Mouse (Mus musculus) c-Kit-positive CD71-positive TER-119-positive erythroid progenitor cells, embryonic 14.5 days (primary cell): ENCODE results near the gene Mapk12.

Experiments
- DNase-seq: peaks from one replicate; pipeline ENCODE4 v3.0.0-alpha.2; 2013; ENCODE audit warnings: low spot score

Mapk12 gene

DNA sequence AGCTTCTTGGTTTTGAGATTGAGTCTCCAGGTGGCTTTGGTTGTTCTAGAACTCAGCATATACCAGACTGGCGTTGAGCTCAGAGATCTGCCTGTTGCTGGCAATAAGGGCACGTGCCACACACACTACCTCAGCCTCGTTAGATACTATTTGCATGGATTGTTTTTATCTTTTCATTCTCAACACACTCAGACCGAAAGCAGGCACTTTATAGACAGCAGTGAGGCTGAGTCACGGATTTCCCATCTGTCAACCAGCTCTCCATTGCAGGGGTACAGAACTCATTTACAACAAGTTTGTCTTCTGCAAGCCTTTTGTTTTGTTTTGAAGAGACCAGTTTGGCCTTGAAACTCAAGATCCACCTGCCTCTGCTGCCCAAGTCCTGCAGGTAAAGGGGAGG is 43.1 kb downstream of the Mapk12 start:
- no peak for DNase-seq

DNA sequence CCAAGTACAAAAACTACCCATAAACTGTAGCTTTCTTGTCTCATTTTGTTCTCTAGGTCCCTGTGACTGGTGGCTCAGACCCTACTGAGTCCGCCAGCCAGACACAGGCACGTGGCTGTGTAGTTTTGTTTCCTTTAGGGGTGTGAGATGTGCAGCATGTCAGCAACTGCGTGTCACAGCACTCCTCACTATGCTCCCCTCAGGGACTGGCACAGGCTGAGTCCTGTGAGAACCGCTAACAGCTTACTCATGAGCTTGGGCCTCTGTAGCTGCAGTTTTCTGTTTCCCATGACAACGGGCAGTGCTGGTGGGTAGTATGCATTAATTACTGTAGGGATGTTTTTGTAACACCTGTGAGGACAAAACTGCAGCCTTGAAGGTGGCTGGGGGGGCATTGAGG is 48.3 kb downstream of the Mapk12 start:
- DNase-seq, result no peak

DNA sequence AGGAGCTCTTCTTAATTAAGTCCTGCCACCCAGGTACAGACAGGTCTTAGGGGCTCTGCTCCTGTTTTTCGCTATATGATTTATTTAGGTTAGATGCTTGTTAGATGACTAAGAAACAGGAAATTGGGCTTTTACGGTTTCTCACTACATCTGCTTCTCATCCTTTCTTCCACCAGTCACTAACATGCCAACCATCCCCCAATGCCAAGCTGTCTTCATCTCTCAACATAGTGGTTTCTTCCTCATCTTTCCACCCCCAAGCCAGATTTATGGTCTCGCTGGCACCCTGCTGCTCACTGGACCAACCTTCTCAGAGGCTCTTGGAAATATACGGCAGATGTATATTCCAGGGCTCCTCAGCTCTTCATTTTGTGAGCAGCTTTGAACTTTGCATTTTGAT is 49.8 kb downstream of the Mapk12 start:
- no peak for DNase-seq

DNA sequence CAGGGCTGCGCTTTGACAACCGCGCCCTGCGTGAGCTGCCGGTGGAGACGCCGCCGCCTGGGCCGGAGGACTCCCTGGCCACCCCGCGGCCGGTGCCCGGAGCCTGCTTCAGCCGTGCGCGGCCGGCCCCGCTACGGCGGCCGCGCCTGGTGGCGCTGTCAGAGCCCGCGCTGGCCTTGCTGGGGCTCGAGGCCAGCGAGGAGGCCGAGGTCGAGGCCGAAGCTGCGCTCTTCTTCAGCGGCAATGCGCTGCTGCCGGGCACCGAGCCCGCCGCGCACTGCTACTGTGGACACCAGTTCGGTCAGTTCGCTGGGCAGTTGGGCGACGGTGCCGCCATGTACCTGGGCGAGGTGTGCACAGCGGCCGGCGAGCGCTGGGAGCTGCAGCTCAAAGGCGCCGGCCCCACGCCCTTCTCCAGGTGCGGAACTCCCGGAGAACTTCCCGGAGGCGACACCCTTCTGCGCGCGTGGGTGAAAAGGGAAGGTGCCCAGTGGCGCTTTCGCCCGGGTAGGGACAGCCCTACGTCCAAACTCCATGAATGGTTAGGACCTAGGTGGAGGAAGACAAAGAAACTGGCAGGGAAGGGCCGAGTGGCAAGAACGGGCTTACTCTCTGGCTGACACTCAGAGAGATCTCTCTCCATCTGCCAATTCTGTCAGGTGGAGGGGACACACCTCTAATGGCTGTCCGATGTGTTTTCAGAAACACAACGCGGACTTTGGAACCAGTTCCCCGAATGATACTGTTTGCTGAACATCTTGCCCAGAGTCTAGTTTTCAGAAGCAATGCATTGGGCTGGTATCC is 51.1 kb downstream of the Mapk12 start:
- DNase-seq, result peak; percentile 24

DNA sequence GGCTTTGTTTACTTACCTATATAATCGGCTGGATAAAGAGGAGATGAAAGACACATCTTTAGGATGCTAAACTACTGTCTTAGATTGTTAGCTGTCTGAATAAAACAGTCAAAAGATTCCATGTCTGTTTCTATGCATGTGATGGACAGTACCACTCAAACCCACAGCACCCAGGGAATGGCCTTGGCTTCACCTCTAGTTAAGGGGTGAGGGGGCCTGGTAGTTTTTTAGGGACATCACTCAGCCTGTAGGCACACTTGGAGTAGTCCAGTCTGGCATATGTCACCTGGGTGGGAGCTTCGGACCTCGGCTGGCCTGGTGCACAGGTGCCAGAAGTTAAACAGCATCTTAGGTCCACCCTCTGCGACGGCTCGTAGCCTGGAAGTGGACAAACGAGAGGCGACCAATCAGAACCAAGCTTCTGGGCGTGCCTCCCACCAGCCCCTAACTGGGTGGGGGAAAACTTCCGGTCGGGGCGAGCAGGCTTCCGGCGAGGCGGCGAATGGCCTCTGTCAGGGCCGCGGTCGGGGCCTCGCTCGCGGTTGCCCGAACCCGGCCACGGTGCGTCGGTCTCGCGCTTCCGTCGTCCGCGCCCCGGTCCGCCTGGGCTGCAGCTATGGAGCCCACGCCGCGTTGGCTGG is 51.8 kb downstream of the Mapk12 start, which contains the start of gene Selenoo:
TSS of gene Selenoo (plus strand) at position 478 of the 641 bp plus-strand sequence.
- peak; percentile 80 for DNase-seq

DNA sequence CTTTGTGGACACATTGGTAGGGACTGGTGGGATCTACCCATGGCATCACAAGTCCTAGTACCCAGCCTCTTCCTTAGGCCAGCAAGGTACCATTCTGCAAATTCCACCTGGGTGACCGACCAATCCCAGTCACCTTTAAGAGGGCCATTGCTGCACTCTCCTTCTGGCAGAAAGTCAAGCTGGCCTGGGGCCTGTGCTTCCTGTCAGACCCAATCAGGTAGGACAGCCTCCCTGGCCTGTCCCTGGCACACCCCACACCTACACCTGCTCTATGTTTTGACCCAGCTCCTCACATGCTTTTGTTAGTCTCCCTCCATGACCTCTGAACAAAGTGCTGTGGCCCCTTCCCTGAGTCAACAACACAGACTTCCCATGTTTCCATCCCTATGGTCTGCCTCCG is 55.7 kb downstream of the Mapk12 start:
- no peak for DNase-seq

DNA sequence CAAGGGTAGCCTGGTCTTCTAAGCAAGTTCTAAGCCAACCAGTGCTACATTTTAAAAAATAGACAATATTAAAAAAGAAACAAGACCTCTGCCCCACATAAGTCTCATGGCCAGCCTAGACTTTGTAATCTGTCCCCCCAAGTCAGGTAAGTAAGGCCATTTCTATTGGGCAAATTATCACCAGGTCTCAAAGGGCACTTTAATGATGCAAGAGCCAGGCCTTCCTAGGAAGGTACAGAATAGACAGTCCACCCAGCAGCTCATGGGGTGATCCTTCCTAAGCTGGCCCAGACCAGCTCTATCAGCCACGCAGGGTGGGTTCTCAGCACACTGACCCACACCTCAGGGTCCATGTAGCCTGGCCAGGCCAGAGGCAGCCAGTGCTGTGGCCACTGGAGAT is 56.6 kb downstream of the Mapk12 start:
- no peak for DNase-seq
